Comparison of ENCODE assay signal across 22 mouse cellular contexts in genomic region chr7:142416225-142416624, GRCm38 (mm10). TPM values are rescaled to one million over a fixed set of nuclear protein-coding genes. Genes with fewer than 3 reads are reported as not detected.
"Had no signal": no experiment of that assay in that cellular context is flagged by ENCODE, and none has a peak within 500 bp of the region (broad histone marks: within the 10 kb centered on the region; RNA-seq: fewer than 3 reads in every experiment).

No protein-coding gene starts in this region.

- H3K4me1 ChIP-seq: midbrain, embryonic 13.5 days; midbrain, embryonic 15.5 days; neural tube, embryonic 12.5 days; stomach, embryonic 15.5 days had no signal

- H3K9ac ChIP-seq: lung, embryonic 15.5 days; midbrain, embryonic 13.5 days; midbrain, embryonic 15.5 days; neural tube, embryonic 12.5 days; stomach, embryonic 15.5 days had no signal

- H3K4me3 ChIP-seq: lung, embryonic 15.5 days; megakaryocyte, embryonic 14.5 days; midbrain, embryonic 13.5 days; midbrain, embryonic 15.5 days; neural tube, embryonic 12.5 days; stomach, embryonic 15.5 days had no signal

- H3K27me3 ChIP-seq: lung, embryonic 15.5 days; midbrain, embryonic 13.5 days; midbrain, embryonic 15.5 days; neural tube, embryonic 12.5 days; stomach, embryonic 15.5 days had no signal

- H3K9me3 ChIP-seq: lung, embryonic 15.5 days; midbrain, embryonic 13.5 days; midbrain, embryonic 15.5 days; neural tube, embryonic 12.5 days; stomach, embryonic 15.5 days had no signal

- DNase-seq: lung, adult 2 months; lung, postnatal 14 days; lung, postnatal 36 days; right cerebral cortex, postnatal 14 days; thymus, adult 2 months; thymus, postnatal 25 days; thymus, postnatal 4 days had no signal

- H3K36me3 ChIP-seq: lung, embryonic 15.5 days; midbrain, embryonic 13.5 days; midbrain, embryonic 15.5 days; neural tube, embryonic 12.5 days; stomach, embryonic 15.5 days had no signal

- H3K27ac ChIP-seq: lung, embryonic 15.5 days; macrophage; midbrain, embryonic 13.5 days; midbrain, embryonic 15.5 days; neural tube, embryonic 12.5 days; stomach, embryonic 15.5 days had no signal

- ATAC-seq: lung, postnatal 0 days; midbrain, embryonic 13.5 days; midbrain, embryonic 15.5 days had no signal

- H3K4me2 ChIP-seq: lung, embryonic 15.5 days; midbrain, embryonic 11.5 days; midbrain, embryonic 13.5 days; midbrain, embryonic 15.5 days; neural tube, embryonic 12.5 days; stomach, embryonic 15.5 days had no signal

RNA-seq across cellular contexts. Expression of gene Syt8, which starts 18.4 kb away (rescaled TPM):
- total RNA-seq: megakaryocyte progenitor cell, adult 5-6 weeks; midbrain, postnatal 0 days; monocyte, adult 5-6 weeks had no signal
- polyA plus RNA-seq: midbrain, embryonic 11.5 days; midbrain, embryonic 13.5 days; midbrain, embryonic 15.5 days; midbrain, postnatal 0 days; neural tube, embryonic 14.5 days had no signal

RNA-seq across cellular contexts. Expression of gene Tnni2, which starts 25.4 kb away (rescaled TPM):
- total RNA-seq: midbrain, postnatal 0 days had no signal
- polyA plus RNA-seq: testis, adult 2 months had no signal

RNA-seq across cellular contexts. Expression of gene Gm49369, which starts 33.8 kb away (rescaled TPM):
- total RNA-seq: midbrain, postnatal 0 days had no signal
- polyA plus RNA-seq: midbrain, embryonic 13.5 days; midbrain, postnatal 0 days; spleen, adult 2 months; testis, adult 2 months had no signal

RNA-seq across cellular contexts. Expression of gene Ifitm10, which starts 42.7 kb away (rescaled TPM):
- total RNA-seq: megakaryocyte progenitor cell, adult 5-6 weeks had no signal
- polyA plus RNA-seq: macrophage; testis, adult 2 months had no signal
